Mouse (Mus musculus) midbrain, embryonic 14.5 days (tissue): ENCODE measurements around the gene Mmp9. TPM values are rescaled to one million over a fixed set of nuclear protein-coding genes. Genes with fewer than 3 reads are reported as not detected.

Experiments
- ATAC-seq: fragments of 200-750 bp; cut with Nextera tagmentation; 2 replicates; pipeline ENCODE4 v1.8.0; 2017; ENCODE audit warnings: moderate number of reproducible peaks, moderate library complexity; ENCODE audit not compliant: low FRiP score, low TSS enrichment
- DNase-seq: peaks from one replicate; pipeline ENCODE4 v3.0.0-alpha.2; 2015
- H3K27ac ChIP-seq: fragments of 300-500 bp; sonication (generic); replicated peaks from 2 replicates; pipeline ENCODE4 v1.5.1; 2014; ENCODE audit warnings: mild to moderate bottlenecking, low read depth, low read length, moderate library complexity
- H3K27me3 ChIP-seq: fragments of 300-500 bp; sonication (generic); 2 replicates; pipeline ENCODE4 v1.6.1; 2014; ENCODE audit warnings: low read length, control low read depth, mixed read lengths; ENCODE audit not compliant: control insufficient read depth, insufficient read depth
- H3K36me3 ChIP-seq: fragments of 300-500 bp; sonication (generic); 2 replicates; pipeline ENCODE4 v1.6.1; 2014; ENCODE audit warnings: low read length, control low read depth; ENCODE audit not compliant: control insufficient read depth, insufficient read depth
- H3K4me1 ChIP-seq: fragments of 300-500 bp; sonication (generic); 2 replicates; pipeline ENCODE4 v1.6.1; 2014; ENCODE audit warnings: mild to moderate bottlenecking, antibody characterized with exemption, low read length, control low read depth; ENCODE audit not compliant: control insufficient read depth, insufficient read depth
- H3K4me2 ChIP-seq: fragments of 300-500 bp; sonication (generic); 2 replicates; pipeline ENCODE4 v1.6.1; 2014; ENCODE audit warnings: mild to moderate bottlenecking, low read length, moderate library complexity
- H3K4me3 ChIP-seq: fragments of 300-500 bp; sonication (generic); replicated peaks from 2 replicates; pipeline ENCODE4 v1.5.1; 2014; ENCODE audit warnings: low read depth, low read length
- H3K9ac ChIP-seq: fragments of 300-500 bp; sonication (generic); replicated peaks from 2 replicates; pipeline ENCODE4 v1.6.1; 2014; ENCODE audit warnings: mild to moderate bottlenecking, low read length, moderate library complexity
- H3K9me3 ChIP-seq: fragments of 300-500 bp; sonication (generic); 2 replicates; pipeline ENCODE4 v1.6.1; 2016; ENCODE audit warnings: low read length, control low read depth, mixed read lengths; ENCODE audit not compliant: control insufficient read depth
- WGBS: fragments of 180-500 bp; shearing (Covaris S2); extraction: QIAGEN DNeasy Blood & Tissue Kit; methylation state at CpG from one replicate; pipeline ENCODE4 v1.1.7; 2014; 5-methylcytosine and 5-hydroxymethylcytosine counted together
- polyA plus RNA-seq: library from polyadenylated mRNA; unstranded; fragments of >200 nt; fragmentation: Nextera tagmentation; extraction: Ambion mirVana; gene quantifications from 2 replicates; pipeline ENCODE4 v1.2.1, GENCODE M21; 2014

The Mmp9 gene
- polyA plus RNA-seq, 1 experiment from 2014 or later = 29.7 TPM

- H3K27ac ChIP-seq = peak overlapping the region; percentile 100
- H3K9ac ChIP-seq = peak overlapping the region; percentile 97
- H3K4me2 ChIP-seq = peak overlapping the region; percentile 91
- WGBS = 6% methylated on average over 37 of the region's 37 CpGs
- H3K4me1 ChIP-seq = peaks cover 16% of the 10 kb centered on the region
- no peak for DNase-seq
- no peaks in the 10 kb centered on the region for H3K27me3 ChIP-seq
- ATAC-seq = peak; percentile 12; the same call in 1 of the 2 replicates
- peak overlapping the region; percentile 74 for H3K4me3 ChIP-seq
- H3K36me3 ChIP-seq = peaks cover 47% of the 10 kb centered on the region
- 0 out of 2 replicates have a peak, but pooled peaks cover 6% of the 10 kb centered on the region for H3K9me3 ChIP-seq
Observed at GRCm38 (mm10) chr2:164910360-164911061, 30.1 kb upstream of the Mmp9 start.

- Histone ChIP-seq H3K9ac (peak within 1 kb of the TSS; percentile 97), H3K9me3 (0 out of 2 replicates have a peak, but pooled peaks cover under 1% of the 10 kb centered on the region), H3K27ac (peak within 1 kb of the TSS; percentile 100), H3K4me3 (peak within 1 kb of the TSS; percentile 74), H3K36me3 (peaks cover 39% of the 10 kb centered on the region), H3K27me3 (no peaks in the 10 kb centered on the region), H3K4me2 (peak within 1 kb of the TSS; percentile 91), H3K4me1 (peaks cover 16% of the 10 kb centered on the region)
- WGBS = under 1% methylated on average over 90 of the region's 91 CpGs
- ATAC-seq (peak; percentile 89), DNase-seq (peak; percentile 97)
Observed at GRCm38 (mm10) chr2:164911086-164912048, 29.2 kb upstream of the Mmp9 start, which contains the start of gene Zfp335. Gene Zfp335, minus strand, starts transcription at chr2:164911757.

- 29% methylated on average over 12 of the region's 12 CpGs for WGBS
Observed at GRCm38 (mm10) chr2:164912151-164912550, 28.4 kb upstream of the Mmp9 start.

GRCm38 (mm10) chr2:164912749-164913427 is 27.7 kb upstream of the Mmp9 start:
- peaks cover 23% of the 10 kb centered on the region for H3K36me3 ChIP-seq
- 0 out of 2 replicates have a peak overlapping the region, but pooled peaks have one; percentile 91 for H3K4me2 ChIP-seq
- H3K9ac ChIP-seq = no peak overlapping the region
- H3K4me1 ChIP-seq = peaks cover 16% of the 10 kb centered on the region
- 93% methylated on average over 8 of the region's 9 CpGs for WGBS
- H3K27ac ChIP-seq = no peak overlapping the region
- no peaks in the 10 kb centered on the region for H3K27me3 ChIP-seq
- ATAC-seq = no peak
- no peak for DNase-seq
- no peaks in the 10 kb centered on the region for H3K9me3 ChIP-seq
- H3K4me3 ChIP-seq = no peak overlapping the region

More at GRCm38 (mm10) chr2:164912151-164912550, 28.4 kb upstream of the Mmp9 start:
- no peak for DNase-seq
- H3K36me3 ChIP-seq = peaks cover 31% of the 10 kb centered on the region
- H3K9ac ChIP-seq = peak overlapping the region; percentile 97
- no peaks in the 10 kb centered on the region for H3K27me3 ChIP-seq
- H3K4me3 ChIP-seq = peak overlapping the region; percentile 74
- ATAC-seq = 0 out of 2 replicates have a peak, but pooled peaks have one; percentile 4
- peaks cover 16% of the 10 kb centered on the region for H3K4me1 ChIP-seq
- H3K9me3 ChIP-seq = no peaks in the 10 kb centered on the region
- H3K27ac ChIP-seq = peak overlapping the region; percentile 100
- H3K4me2 ChIP-seq = peak overlapping the region; percentile 91

- WGBS = 96% methylated on average over 2 of the region's 2 CpGs
Observed at GRCm38 (mm10) chr2:164913428-164913786, 27.2 kb upstream of the Mmp9 start.

GRCm38 (mm10) chr2:164916820-164917219 is 23.8 kb upstream of the Mmp9 start:
- Histone ChIP-seq H3K9ac (no peak overlapping the region), H3K4me1 (peaks cover 5% of the 10 kb centered on the region), H3K27me3 (no peaks in the 10 kb centered on the region), H3K36me3 (peaks cover 15% of the 10 kb centered on the region), H3K9me3 (no peaks in the 10 kb centered on the region), H3K27ac (no peak overlapping the region), H3K4me2 (no peak overlapping the region), H3K4me3 (no peak overlapping the region)
- DNase-seq (no peak), ATAC-seq (no peak)
- WGBS = 91% methylated on average over 5 of the region's 5 CpGs

More at GRCm38 (mm10) chr2:164913428-164913786, 27.2 kb upstream of the Mmp9 start:
- Histone ChIP-seq H3K9ac (no peak overlapping the region), H3K4me1 (peaks cover 16% of the 10 kb centered on the region), H3K4me3 (no peak overlapping the region), H3K4me2 (no peak overlapping the region), H3K9me3 (no peaks in the 10 kb centered on the region), H3K36me3 (peaks cover 18% of the 10 kb centered on the region), H3K27me3 (no peaks in the 10 kb centered on the region), H3K27ac (no peak overlapping the region)
- DNase-seq (no peak), ATAC-seq (no peak)

GRCm38 (mm10) chr2:164917371-164917770 is 23.2 kb upstream of the Mmp9 start:
- H3K36me3 ChIP-seq = peaks cover 15% of the 10 kb centered on the region
- WGBS = 66% methylated on average over 10 of the region's 10 CpGs
- no peak overlapping the region for H3K27ac ChIP-seq
- no peak for ATAC-seq
- no peak for DNase-seq
- H3K9me3 ChIP-seq = no peaks in the 10 kb centered on the region
- no peaks in the 10 kb centered on the region for H3K27me3 ChIP-seq
- H3K4me1 ChIP-seq = peaks cover 2% of the 10 kb centered on the region
- H3K4me2 ChIP-seq = no peak overlapping the region
- no peak overlapping the region for H3K9ac ChIP-seq
- H3K4me3 ChIP-seq = no peak overlapping the region

- no peak overlapping the region for H3K9ac ChIP-seq
- H3K4me1 ChIP-seq = no peaks in the 10 kb centered on the region
- no peak overlapping the region for H3K4me2 ChIP-seq
- no peaks in the 10 kb centered on the region for H3K9me3 ChIP-seq
- no peak for ATAC-seq
- DNase-seq = peak; percentile 63
- no peak overlapping the region for H3K27ac ChIP-seq
- 56% methylated on average over 4 of the region's 5 CpGs for WGBS
- no peaks in the 10 kb centered on the region for H3K27me3 ChIP-seq
- H3K36me3 ChIP-seq = peaks cover 15% of the 10 kb centered on the region
- no peak overlapping the region for H3K4me3 ChIP-seq
Observed at GRCm38 (mm10) chr2:164918325-164918724, 22.3 kb upstream of the Mmp9 start.
